Comparison of ENCODE assay signal across 9 mouse cellular contexts in genomic region chr1:37985764-37986323, GRCm38 (mm10). TPM values are rescaled to one million over a fixed set of nuclear protein-coding genes. Genes with fewer than 3 reads are reported as not detected.
A peak's percentile ranks its signal among the peaks of the same experiment; 100 is the strongest.
DNase-seq lines count a peak whose midpoint lies in the region; ATAC-seq and TF ChIP-seq lines count a peak whose summit lies in the region.
"Had no signal": no experiment of that assay in that cellular context is flagged by ENCODE, and none has a peak within 500 bp of the region (broad histone marks: within the 10 kb centered on the region; RNA-seq: fewer than 3 reads in every experiment).

No protein-coding gene starts in this region.

- peak; percentile 73 for DNase-seq in 3T3-L1 (ENCODE audit: low read depth, low spot score)
- DNase-seq in ES-CJ7 (ENCODE audit: low read depth, low spot score): peak; percentile 83
- DNase-seq in cerebellum, postnatal 25 days: peak; percentile 37 to 50
- DNase-seq in left cerebral cortex, postnatal 36 days (ENCODE audit: low spot score in 2 of 2): peak; percentile 17 to 19
- DNase-seq in testis, postnatal 10 days (ENCODE audit: low spot score): peak; percentile 69

- no peak for ATAC-seq in intestine, postnatal 0 days
- no peak for ATAC-seq in intestine, embryonic 16.5 days

- 79% methylated on average over 9 of the region's 9 CpGs for WGBS in intestine, postnatal 0 days
- 84% methylated on average over 9 of the region's 9 CpGs for WGBS in intestine, embryonic 16.5 days

- H3K4me2 ChIP-seq in intestine, postnatal 0 days (replicated peaks; ENCODE audit: low read depth): no peak overlapping the region
- H3K4me2 ChIP-seq in intestine, embryonic 16.5 days (ENCODE audit: low read depth, low read length): no peak overlapping the region
- H3K4me2 ChIP-seq: liver, embryonic 15.5 days had no signal

- no peaks in the 10 kb centered on the region for H3K4me1 ChIP-seq in intestine, postnatal 0 days (replicated peaks; ENCODE audit: control insufficient read depth, insufficient read depth, low read length)
- no peaks in the 10 kb centered on the region for H3K4me1 ChIP-seq in intestine, embryonic 16.5 days (ENCODE audit: control insufficient read depth, insufficient read depth, low read length)
- H3K4me1 ChIP-seq: liver, embryonic 15.5 days had no signal

- no peak overlapping the region for H3K4me3 ChIP-seq in intestine, postnatal 0 days (ENCODE audit: low read depth, low read length)
- no peak overlapping the region for H3K4me3 ChIP-seq in intestine, embryonic 16.5 days (ENCODE audit: low read length)
- H3K4me3 ChIP-seq: erythroblast, embryonic 14.5 days; liver, embryonic 15.5 days had no signal

- TF ChIP-seq CTCF in intestine, postnatal 0 days (IDR thresholded peaks at IDR 0.05; ENCODE audit: low read depth): peak; percentile 76

- intact Hi-C loops in left cerebral cortex, postnatal 36 days (cut with DNase I): loop anchor here (2.0 kb wide), 1 partner anchor 83 kb away; no protein-coding TSS in a partner anchor

- H3K27me3 ChIP-seq in intestine, postnatal 0 days (replicated peaks; ENCODE audit: control insufficient read depth, insufficient read depth, low read length): no peaks in the 10 kb centered on the region
- H3K27me3 ChIP-seq in intestine, embryonic 16.5 days (replicated peaks; ENCODE audit: control insufficient read depth, insufficient read depth, low read length): no peaks in the 10 kb centered on the region
- H3K27me3 ChIP-seq: liver, embryonic 15.5 days had no signal

- no peaks in the 10 kb centered on the region for H3K9me3 ChIP-seq in intestine, postnatal 0 days (ENCODE audit: control insufficient read depth)
- no peaks in the 10 kb centered on the region for H3K9me3 ChIP-seq in intestine, embryonic 16.5 days (ENCODE audit: control insufficient read depth, low read length)
- H3K9me3 ChIP-seq: liver, embryonic 15.5 days had no signal

- H3K9ac ChIP-seq in intestine, postnatal 0 days (ENCODE audit: low read depth, low read length): no peak overlapping the region
- H3K9ac ChIP-seq in intestine, embryonic 16.5 days (ENCODE audit: low read depth, low read length): no peak overlapping the region
- H3K9ac ChIP-seq: liver, embryonic 15.5 days had no signal

- no peak overlapping the region; the same call in 1 of the 2 replicates for H3K27ac ChIP-seq in intestine, postnatal 0 days (ENCODE audit: low read depth, low read length)
- no peak overlapping the region for H3K27ac ChIP-seq in intestine, embryonic 16.5 days (ENCODE audit: low read length)
- H3K27ac ChIP-seq: liver, embryonic 15.5 days had no signal

- peaks cover 44% of the 10 kb centered on the region for H3K36me3 ChIP-seq in intestine, postnatal 0 days (ENCODE audit: control insufficient read depth, insufficient read depth)
- H3K36me3 ChIP-seq in intestine, embryonic 16.5 days (ENCODE audit: control insufficient read depth, insufficient read depth, low read length): peaks cover 16% of the 10 kb centered on the region

RNA-seq across cellular contexts. Expression of gene Txndc9, which starts 11.8 kb away (rescaled TPM):
- 101 and 103 TPM in 2 replicates for polyA plus RNA-seq in intestine, postnatal 0 days (2015; fragmentation: Nextera tagmentation; extraction: Ambion mirVana)
- polyA plus RNA-seq in intestine, embryonic 16.5 days (2015; fragmentation: Nextera tagmentation; extraction: Ambion mirVana): 119 and 125 TPM in 2 replicates
- total RNA-seq in left cerebral cortex, postnatal 36 days (2021): 10 to 100 TPM; 61.1 to 61.4 TPM

RNA-seq across cellular contexts. Expression of gene Eif5b, which starts 12.0 kb away (rescaled TPM):
- polyA plus RNA-seq in intestine, postnatal 0 days (2015; fragmentation: Nextera tagmentation; extraction: Ambion mirVana): 14.8 and 17.2 TPM in 2 replicates
- 18.4 and 21.1 TPM in 2 replicates for polyA plus RNA-seq in intestine, embryonic 16.5 days (2015; fragmentation: Nextera tagmentation; extraction: Ambion mirVana)
- 10 to 100 TPM; 33.0 to 40.3 TPM for total RNA-seq in left cerebral cortex, postnatal 36 days (2021)

RNA-seq across cellular contexts. Expression of gene Lyg1, which starts 28.3 kb away (rescaled TPM):
- not detected in 2 replicates for polyA plus RNA-seq in intestine, postnatal 0 days (2015; fragmentation: Nextera tagmentation; extraction: Ambion mirVana)
- not detected in 2 replicates for polyA plus RNA-seq in intestine, embryonic 16.5 days (2015; fragmentation: Nextera tagmentation; extraction: Ambion mirVana)
- not detected for total RNA-seq in left cerebral cortex, postnatal 36 days (2021)
- polyA plus RNA-seq: erythroblast, embryonic 14.5 days; liver, embryonic 15.5 days had no signal

Comparison
In these comparisons a context has a peak if more than half of its experiments do, and no peak if none do; other contexts are left out.
1. DNase-seq: peak in every context shown above with its lines; median percentile 83 in ES-CJ7; 73 in 3T3-L1; 69 in testis, postnatal 10 days; 44 in cerebellum, postnatal 25 days; 18 in left cerebral cortex, postnatal 36 days.